Mouse (Mus musculus) cortical plate, adult 2 months (tissue): ENCODE data around the gene Rora.

ENCODE experiments used
- CTCF ChIP-seq: fragments of 200-500 bp; IDR thresholded peaks from 2 replicates; pipeline ENCODE4 v1.5.1; 2011; ENCODE audit warnings: mild to moderate bottlenecking, control low read depth, low read length; ENCODE audit not compliant: insufficient read depth; ENCODE audit errors: extremely low read depth
- POLR2A ChIP-seq: fragments of 200-500 bp; IDR thresholded peaks from 2 replicates; pipeline ENCODE4 v1.6.1; 2011; ENCODE audit warnings: mild to moderate bottlenecking, low read length, control low read depth; ENCODE audit not compliant: insufficient read depth; ENCODE audit errors: extremely low read depth

DNA sequence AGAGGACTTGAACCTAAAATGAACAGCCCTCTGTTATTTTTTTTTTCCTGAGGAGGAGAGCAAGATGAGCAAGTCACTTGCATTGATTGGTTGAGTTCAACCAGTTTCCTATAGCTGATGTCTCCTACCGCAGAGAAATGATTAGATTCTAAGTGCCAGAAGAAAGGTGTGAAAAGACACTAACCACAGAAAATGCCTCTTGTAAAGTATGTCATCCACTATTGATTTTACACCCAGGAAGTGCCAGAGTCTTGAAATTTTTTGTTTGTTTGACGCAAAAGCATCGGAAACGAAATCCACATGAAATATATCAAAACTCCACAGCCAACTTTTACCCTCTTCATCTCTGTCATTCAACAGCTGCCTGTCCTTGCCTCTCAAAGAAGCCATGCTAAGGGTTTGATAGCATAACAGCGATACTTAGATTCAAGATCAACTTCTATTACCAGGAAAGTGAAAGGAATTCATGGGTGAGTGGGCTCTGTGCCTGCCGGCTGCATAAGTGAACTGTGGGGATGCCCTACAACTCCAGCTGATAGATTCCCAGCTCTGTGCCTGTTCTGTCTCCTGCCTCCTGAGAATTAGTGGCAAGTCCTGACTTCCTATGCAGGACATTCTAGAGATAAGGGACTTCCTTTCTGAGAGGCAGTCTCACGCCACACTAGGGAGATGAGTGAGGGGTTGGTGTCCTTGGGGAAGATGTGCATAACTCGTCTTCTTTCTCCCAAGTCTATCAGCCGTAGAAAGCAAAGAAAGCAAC is 661.0 kb downstream of the Rora start:
- TF ChIP-seq CTCF (no peak), POLR2A (no peak)
